Mouse (Mus musculus) myocyte (in vitro differentiated cells): ENCODE results near the gene Spsb3. TPM values are rescaled to one million over a fixed set of nuclear protein-coding genes. Genes with fewer than 3 reads are reported as not detected.

Experiments used
- H3K27me3 ChIP-seq: one replicate; pipeline ENCODE4 v1.6.1; 2011; ENCODE audit not compliant: control insufficient read depth, insufficient read depth, insufficient read length
- H3K36me3 ChIP-seq: one replicate; pipeline ENCODE4 v1.6.1; 2011; ENCODE audit not compliant: control insufficient read depth, insufficient read depth
- H3K4me2 ChIP-seq: one replicate; pipeline ENCODE4 v1.6.1; 2011; ENCODE audit warnings: low read depth, control low read depth
- H3K4me3 ChIP-seq: one replicate; pipeline ENCODE4 v1.5.1; 2011; ENCODE audit warnings: mild to moderate bottlenecking, control low read depth, moderate library complexity
- H3K79me2 ChIP-seq: one replicate; pipeline ENCODE4 v1.6.1; 2011; ENCODE audit not compliant: control insufficient read depth, insufficient read depth
- H3ac ChIP-seq: one replicate; pipeline ENCODE4 v1.6.1; 2011; ENCODE audit not compliant: control insufficient read depth, insufficient read length
- CEBPB ChIP-seq: IDR thresholded peaks from 2 replicates; pipeline ENCODE4 v1.6.1; 2011; ENCODE audit warnings: mild to moderate bottlenecking, moderate library complexity; ENCODE audit not compliant: poor library complexity, insufficient read depth, severe bottlenecking
- E2F4 ChIP-seq: IDR thresholded peaks from one replicate; pipeline ENCODE4 v1.6.1; 2011; ENCODE audit warnings: mild to moderate bottlenecking, control low read depth, moderate library complexity; ENCODE audit not compliant: insufficient read depth
- MAX ChIP-seq: IDR thresholded peaks from one replicate; pipeline ENCODE4 v1.6.1; 2011; ENCODE audit warnings: low read depth, mild to moderate bottlenecking, control low read depth
- MYOD1 ChIP-seq, 3 experiments: IDR thresholded peaks; one replicate each; pipeline ENCODE4 v1.6.1; 2011; ENCODE audit warnings: control low read depth in 2 of 3, low read depth in 2 of 3, mild to moderate bottlenecking in 2 of 3, moderate library complexity in 1 of 3; ENCODE audit not compliant: insufficient read length in 2 of 3, control insufficient read depth in 1 of 3
- MYOG ChIP-seq, 3 experiments: IDR thresholded peaks; one replicate each; pipeline ENCODE4 v1.6.1; 2011; ENCODE audit warnings: control low read depth in 2 of 3, low read depth in 2 of 3, mild to moderate bottlenecking in 2 of 3; ENCODE audit not compliant: insufficient read length in 2 of 3, control insufficient read depth in 1 of 3, insufficient read depth in 1 of 3
- POLR2A ChIP-seq: IDR thresholded peaks from one replicate; pipeline ENCODE4 v1.6.1; 2011; ENCODE audit warnings: low read depth, mild to moderate bottlenecking, control low read depth, moderate library complexity; ENCODE audit not compliant: insufficient read length
- POLR2AphosphoS2 ChIP-seq: IDR thresholded peaks from one replicate; pipeline ENCODE4 v1.6.1; 2011; ENCODE audit warnings: low read depth, control low read depth; ENCODE audit not compliant: insufficient read length
- REST ChIP-seq: IDR thresholded peaks from one replicate; pipeline ENCODE4 v1.6.1; 2011; ENCODE audit warnings: mild to moderate bottlenecking, control low read depth, moderate library complexity; ENCODE audit not compliant: insufficient read depth, insufficient read length
- SRF ChIP-seq: IDR thresholded peaks from one replicate; pipeline ENCODE4 v1.6.1; 2011; ENCODE audit warnings: low read depth; ENCODE audit not compliant: control insufficient read depth, insufficient read length
- TCF12 ChIP-seq: IDR thresholded peaks from one replicate; pipeline ENCODE4 v1.6.1; 2011; ENCODE audit warnings: mild to moderate bottlenecking, control low read depth; ENCODE audit not compliant: poor library complexity, insufficient read depth, severe bottlenecking
- TCF3 ChIP-seq: IDR thresholded peaks from one replicate; pipeline ENCODE4 v1.6.1; 2011; ENCODE audit warnings: low read depth, control low read depth; ENCODE audit not compliant: insufficient read length
- USF1 ChIP-seq: IDR thresholded peaks from one replicate; pipeline ENCODE4 v1.6.1; 2011; ENCODE audit warnings: low read depth, mild to moderate bottlenecking, control low read depth, moderate library complexity
- polyA plus RNA-seq: library from polyadenylated mRNA; unstranded; fragments of >200 nt; fragmentation: generic; extraction: Trizol; gene quantifications from one replicate; pipeline ENCODE4 v1.2.1, GENCODE M21; 2012; ENCODE audit warnings: missing spikeins

The Spsb3 gene
- polyA plus RNA-seq, 1 experiment, result 46.6 TPM

DNA sequence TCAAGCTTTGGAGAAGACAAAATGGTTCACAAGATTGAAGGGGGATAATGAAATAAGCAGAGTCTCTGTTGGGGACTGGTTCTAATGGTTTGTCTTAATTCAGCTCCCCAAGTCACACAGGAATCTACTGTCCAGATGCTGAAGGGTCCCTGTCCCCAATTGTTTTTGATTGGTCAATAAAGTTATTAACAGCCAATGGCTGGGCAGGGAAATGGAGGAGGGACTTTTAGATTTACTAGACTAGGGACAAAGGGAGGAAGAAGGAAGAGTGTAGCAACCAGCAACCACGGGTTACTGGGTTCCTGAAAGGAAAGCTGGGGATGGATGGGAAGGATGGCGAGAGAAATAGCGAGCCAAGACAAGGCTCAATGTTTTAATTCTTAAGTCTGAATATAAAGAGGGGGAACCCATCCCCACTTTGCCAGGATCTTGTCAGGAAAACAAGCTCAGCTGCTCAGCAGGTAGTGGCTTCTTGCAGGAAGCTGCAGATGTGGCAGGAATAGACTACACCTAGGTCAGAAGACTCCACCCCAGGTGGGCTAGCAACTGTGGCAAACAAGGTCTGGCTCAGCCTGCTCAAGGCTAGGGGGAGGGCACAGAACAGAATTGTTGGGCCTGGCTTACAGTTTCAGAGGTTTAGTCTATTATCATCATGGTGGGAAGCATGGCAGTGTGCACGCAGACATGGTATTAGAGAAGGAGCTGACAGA is 12.6 kb upstream of the Spsb3 start:
- H3K79me2 ChIP-seq, result no peaks in the 10 kb centered on the region

GRCm38 (mm10) chr17:24874405-24874745 is 12.1 kb upstream of the Spsb3 start:
- H3K27me3 ChIP-seq, result peaks cover 5% of the 10 kb centered on the region
- H3K36me3 ChIP-seq, result no peaks in the 10 kb centered on the region
- H3K79me2 ChIP-seq, result no peaks in the 10 kb centered on the region
- no peak overlapping the region for H3K4me3 ChIP-seq
- no peak overlapping the region for H3K4me2 ChIP-seq
- H3ac ChIP-seq, result no peak overlapping the region
- TF ChIP-seq TCF3 (no peak), MYOG (IDR thresholded peaks at IDR 0.05; ENCODE audit: control insufficient read depth in 1 of 3, insufficient read depth in 1 of 3, insufficient read length in 2 of 3, low read depth in 2 of 3) (no peak), MAX (no peak), CEBPB (no peak), POLR2AphosphoS2 (no peak), USF1 (no peak), REST (no peak), E2F4 (no peak), TCF12 (no peak), MYOD1 (IDR thresholded peaks at IDR 0.05; ENCODE audit: control insufficient read depth in 1 of 3, insufficient read length in 2 of 3, low read depth in 2 of 3) (no peak), SRF (no peak), POLR2A (no peak)

More for the DNA sequence above, 12.6 kb upstream of the Spsb3 start:
- Histone ChIP-seq H3K4me2 (no peak overlapping the region), H3K27me3 (peaks cover 5% of the 10 kb centered on the region), H3ac (no peak overlapping the region), H3K4me3 (no peak overlapping the region), H3K36me3 (no peaks in the 10 kb centered on the region)
- no peak for TF ChIP-seq E2F4
- no peak for TF ChIP-seq TCF12
- no peak for TF ChIP-seq MYOG (IDR thresholded peaks at IDR 0.05; ENCODE audit: control insufficient read depth in 1 of 3, insufficient read depth in 1 of 3, insufficient read length in 2 of 3, low read depth in 2 of 3)
- TF ChIP-seq CEBPB, result no peak

- Histone ChIP-seq H3K4me2 (no peak overlapping the region), H3K36me3 (no peaks in the 10 kb centered on the region), H3K79me2 (no peaks in the 10 kb centered on the region), H3ac (no peak overlapping the region), H3K27me3 (peaks cover 5% of the 10 kb centered on the region), H3K4me3 (no peak overlapping the region)
- no peak for TF ChIP-seq MYOG (IDR thresholded peaks at IDR 0.05; ENCODE audit: control insufficient read depth in 1 of 3, insufficient read depth in 1 of 3, insufficient read length in 2 of 3, low read depth in 2 of 3)
Observed at GRCm38 (mm10) chr17:24874989-24875388, 11.5 kb upstream of the Spsb3 start.

DNA sequence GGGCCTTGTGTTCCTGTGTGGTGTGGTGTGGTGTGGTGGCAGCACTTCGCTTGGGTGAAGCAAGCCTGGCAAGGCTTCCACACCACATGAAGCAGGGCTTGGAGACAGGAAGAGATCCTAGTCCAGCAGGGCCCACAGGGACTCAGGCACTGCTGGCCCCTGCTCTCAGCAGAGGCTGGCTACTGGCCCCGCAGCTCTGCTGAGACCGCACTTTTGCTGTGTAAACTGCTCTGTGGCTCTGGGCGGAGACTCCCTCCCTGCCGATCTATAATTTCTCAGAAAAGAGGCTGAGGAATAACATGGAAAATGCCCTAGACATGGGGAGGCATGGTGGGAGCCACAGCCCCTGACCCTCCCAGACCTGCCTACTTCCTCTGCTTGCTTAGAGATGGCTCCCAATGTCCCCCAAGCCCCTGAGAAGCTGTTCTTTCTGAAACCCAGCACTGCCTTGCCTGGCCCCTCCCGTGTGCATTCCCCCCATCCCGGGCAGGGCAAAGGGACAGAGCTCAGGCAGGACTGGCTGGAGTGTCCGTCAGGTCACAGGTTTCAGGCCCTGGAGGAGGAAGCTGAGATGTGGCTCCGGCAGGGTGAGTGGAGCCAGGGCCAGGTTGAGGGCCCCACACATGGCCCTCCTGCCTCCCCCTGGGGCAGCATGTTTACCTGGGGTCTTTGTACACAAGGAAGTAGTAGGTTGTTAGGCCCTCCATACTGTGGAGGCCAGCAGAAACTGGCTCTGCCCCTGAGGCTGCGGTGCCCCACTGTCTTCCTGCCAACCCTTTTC is 8.9 kb upstream of the Spsb3 start:
- no peak for TF ChIP-seq E2F4
- no peak for TF ChIP-seq REST
- no peak for TF ChIP-seq MAX
- TF ChIP-seq MYOG (IDR thresholded peaks at IDR 0.05; ENCODE audit: control insufficient read depth in 1 of 3, insufficient read depth in 1 of 3, insufficient read length in 2 of 3, low read depth in 2 of 3), result no peak
- no peak for TF ChIP-seq SRF
- TF ChIP-seq CEBPB, result no peak
- TF ChIP-seq TCF12, result no peak
- no peak for TF ChIP-seq TCF3
- no peak for TF ChIP-seq POLR2A
- TF ChIP-seq MYOD1 (IDR thresholded peaks at IDR 0.05; ENCODE audit: control insufficient read depth in 1 of 3, insufficient read length in 2 of 3, low read depth in 2 of 3), result no peak
- no peak for TF ChIP-seq POLR2AphosphoS2
- no peak for TF ChIP-seq USF1

GRCm38 (mm10) chr17:24878117-24878397 is 8.4 kb upstream of the Spsb3 start:
- Histone ChIP-seq H3K4me3 (no peak overlapping the region), H3K4me2 (no peak overlapping the region), H3K79me2 (no peaks in the 10 kb centered on the region), H3ac (no peak overlapping the region), H3K36me3 (no peaks in the 10 kb centered on the region), H3K27me3 (peaks cover 5% of the 10 kb centered on the region)
- TF ChIP-seq MYOG (IDR thresholded peaks at IDR 0.05; ENCODE audit: control insufficient read depth in 1 of 3, insufficient read depth in 1 of 3, insufficient read length in 2 of 3, low read depth in 2 of 3) (no peak), REST (no peak), MYOD1 (IDR thresholded peaks at IDR 0.05; ENCODE audit: control insufficient read depth in 1 of 3, insufficient read length in 2 of 3, low read depth in 2 of 3) (no peak), POLR2A (no peak), USF1 (no peak), CEBPB (no peak), E2F4 (no peak), TCF12 (no peak), POLR2AphosphoS2 (no peak), TCF3 (no peak), SRF (no peak), MAX (no peak)

More for the DNA sequence above, 8.9 kb upstream of the Spsb3 start:
- Histone ChIP-seq H3K27me3 (peaks cover 5% of the 10 kb centered on the region), H3K4me3 (no peak overlapping the region), H3K79me2 (no peaks in the 10 kb centered on the region), H3ac (no peak overlapping the region), H3K36me3 (no peaks in the 10 kb centered on the region), H3K4me2 (no peak overlapping the region)
